In the genomic region with DNA sequence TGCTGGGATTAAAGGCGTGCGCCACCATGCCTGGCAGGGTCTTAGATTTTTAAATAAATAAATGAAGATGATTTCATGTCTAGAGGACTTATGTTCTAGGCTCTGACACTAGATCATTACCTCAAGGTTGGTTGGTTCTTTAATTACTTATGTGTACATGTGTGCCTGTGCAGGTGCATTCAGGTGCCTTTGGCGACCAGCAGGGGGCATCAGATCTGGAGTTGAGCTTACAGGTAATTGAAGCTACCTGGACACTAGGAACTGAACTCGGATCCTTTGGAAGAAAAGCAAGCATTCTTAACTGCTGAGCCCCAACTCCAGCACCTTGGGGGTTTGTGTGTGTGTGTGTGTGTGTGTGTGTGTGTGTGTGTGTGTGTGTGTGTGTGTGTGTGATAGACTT, we compare ENCODE assay signal across 17 mouse cellular contexts. TPM values are rescaled to one million over a fixed set of nuclear protein-coding genes. Genes with fewer than 3 reads are reported as not detected.
DNase-seq lines count a peak whose midpoint lies in the region; ATAC-seq and TF ChIP-seq lines count a peak whose summit lies in the region.
"Had no signal": no experiment of that assay in that cellular context is flagged by ENCODE, and none has a peak within 500 bp of the region (broad histone marks: within the 10 kb centered on the region; RNA-seq: fewer than 3 reads in every experiment).

No protein-coding gene starts in this region.

- no peak for ATAC-seq in forebrain, postnatal 0 days
- ATAC-seq in forebrain, embryonic 12.5 days (ENCODE audit: low FRiP score), result no peak
- no peak for ATAC-seq in lung, postnatal 0 days
- ATAC-seq: forebrain, embryonic 13.5 days; midbrain, embryonic 13.5 days had no signal

- no peak overlapping the region for H3K4me3 ChIP-seq in forebrain, postnatal 0 days (ENCODE audit: low read depth, low read length)
- no peak overlapping the region for H3K4me3 ChIP-seq in forebrain, embryonic 12.5 days (replicated peaks)
- no peak overlapping the region for H3K4me3 ChIP-seq in lung, postnatal 0 days (ENCODE audit: low read depth, low read length)
- H3K4me3 ChIP-seq: embryonic facial prominence, embryonic 12.5 days; forebrain, embryonic 13.5 days; midbrain, embryonic 13.5 days; neural tube, embryonic 13.5 days had no signal

- peaks cover 26% of the 10 kb centered on the region for H3K4me1 ChIP-seq in forebrain, postnatal 0 days (ENCODE audit: insufficient read depth)
- H3K4me1 ChIP-seq in forebrain, embryonic 12.5 days, result peaks cover 39% of the 10 kb centered on the region
- peaks cover 21% of the 10 kb centered on the region for H3K4me1 ChIP-seq in lung, postnatal 0 days (ENCODE audit: insufficient read depth, low read depth, low read length)

- H3K4me2 ChIP-seq in forebrain, postnatal 0 days (ENCODE audit: low read depth), result no peak overlapping the region
- H3K4me2 ChIP-seq in forebrain, embryonic 12.5 days, result no peak overlapping the region
- H3K4me2 ChIP-seq in lung, postnatal 0 days (replicated peaks; ENCODE audit: low read depth, low read length), result no peak overlapping the region
- H3K4me2 ChIP-seq: embryonic facial prominence, embryonic 12.5 days; forebrain, embryonic 13.5 days; hindbrain, embryonic 14.5 days; midbrain, embryonic 13.5 days; neural tube, embryonic 13.5 days had no signal

- 0 out of 2 replicates have a peak, but pooled peaks have one; percentile 3 for TF ChIP-seq CTCF in forebrain, postnatal 0 days (IDR thresholded peaks at IDR 0.05; ENCODE audit: low read depth)
- TF ChIP-seq CTCF in lung, postnatal 0 days (IDR thresholded peaks at IDR 0.05), result peak; percentile 36; the same call in 1 of the 2 replicates

- H3K27ac ChIP-seq in forebrain, postnatal 0 days (ENCODE audit: low read depth, low read length), result no peak overlapping the region
- no peak overlapping the region for H3K27ac ChIP-seq in forebrain, embryonic 12.5 days
- H3K27ac ChIP-seq in lung, postnatal 0 days (ENCODE audit: low read length), result no peak overlapping the region
- H3K27ac ChIP-seq: embryonic facial prominence, embryonic 12.5 days; forebrain, embryonic 13.5 days; hindbrain, embryonic 14.5 days; midbrain, embryonic 13.5 days; neural tube, embryonic 13.5 days had no signal

- no peaks in the 10 kb centered on the region for H3K27me3 ChIP-seq in forebrain, postnatal 0 days (ENCODE audit: insufficient read depth, low read length)
- no peaks in the 10 kb centered on the region for H3K27me3 ChIP-seq in forebrain, embryonic 12.5 days
- H3K27me3 ChIP-seq in lung, postnatal 0 days (replicated peaks; ENCODE audit: insufficient read depth, low read length), result no peaks in the 10 kb centered on the region
- H3K27me3 ChIP-seq in splenic B cell, adult 2 months (ENCODE audit: control insufficient read depth, insufficient read depth, low read length, poor library complexity, severe bottlenecking), result no peaks in the 10 kb centered on the region
- H3K27me3 ChIP-seq: embryonic facial prominence, embryonic 12.5 days; forebrain, embryonic 13.5 days; midbrain, embryonic 13.5 days; neural tube, embryonic 13.5 days had no signal

- no peaks in the 10 kb centered on the region for H3K9me3 ChIP-seq in forebrain, postnatal 0 days (ENCODE audit: low read length)
- no peaks in the 10 kb centered on the region for H3K9me3 ChIP-seq in forebrain, embryonic 12.5 days
- no peaks in the 10 kb centered on the region for H3K9me3 ChIP-seq in lung, postnatal 0 days (ENCODE audit: low read length)
- H3K9me3 ChIP-seq: embryonic facial prominence, embryonic 12.5 days; forebrain, embryonic 13.5 days; midbrain, embryonic 13.5 days; neural tube, embryonic 13.5 days had no signal

- no peak overlapping the region for H3K9ac ChIP-seq in forebrain, postnatal 0 days
- no peak overlapping the region for H3K9ac ChIP-seq in forebrain, embryonic 12.5 days
- H3K9ac ChIP-seq in lung, postnatal 0 days (replicated peaks; ENCODE audit: low read depth), result no peak overlapping the region
- H3K9ac ChIP-seq: embryonic facial prominence, embryonic 12.5 days; forebrain, embryonic 13.5 days; hindbrain, embryonic 14.5 days; midbrain, embryonic 13.5 days; neural tube, embryonic 13.5 days had no signal

- WGBS in forebrain, postnatal 0 days, result 83% methylated on average over 4 of the region's 4 CpGs
- WGBS in forebrain, embryonic 12.5 days, result 76% methylated on average over 4 of the region's 4 CpGs
- 71% methylated on average over 4 of the region's 4 CpGs for WGBS in lung, postnatal 0 days

- no peaks in the 10 kb centered on the region for H3K36me3 ChIP-seq in forebrain, postnatal 0 days (ENCODE audit: insufficient read depth)
- no peaks in the 10 kb centered on the region for H3K36me3 ChIP-seq in forebrain, embryonic 12.5 days (replicated peaks)
- no peaks in the 10 kb centered on the region for H3K36me3 ChIP-seq in lung, postnatal 0 days (ENCODE audit: insufficient read depth, low read length)
- no peaks in the 10 kb centered on the region; the same call in 1 of the 2 replicates for H3K36me3 ChIP-seq in splenic B cell, adult 2 months (ENCODE audit: control insufficient read depth, insufficient read depth, low read length, poor library complexity, severe bottlenecking)
- H3K36me3 ChIP-seq: embryonic facial prominence, embryonic 12.5 days; midbrain, embryonic 13.5 days had no signal

- TF ChIP-seq EP300 in lung, postnatal 0 days (IDR thresholded peaks at IDR 0.05), result no peak

- DNase-seq in forebrain, postnatal 0 days, result no peak
- no peak for DNase-seq in lung, postnatal 0 days (ENCODE audit: low spot score)
- DNase-seq in lung, adult 18-20 months, result no peak
- DNase-seq in ZHBTc4 (ENCODE audit: low read depth, low spot score), result peak; percentile 79
- peak; percentile 59 for DNase-seq in splenic B cell, adult 2 months (ENCODE audit: low read depth, low spot score)
- no peak for DNase-seq in thymus, postnatal 36 days
- no peak for DNase-seq in kidney, postnatal 10 days
- DNase-seq: cerebellum, adult 8-10 months; gastrocnemius, postnatal 10 days; kidney, adult 9 months; lung, postnatal 36 days had no signal

RNA-seq across cellular contexts. Expression of a gene that starts 2.0 kb away (rescaled TPM):
- 25.0 and 26.3 TPM in 2 replicates for total RNA-seq in forebrain, postnatal 0 days (2014; rRNA removed)
- 16.5 and 19.1 TPM in 2 replicates for polyA plus RNA-seq in forebrain, postnatal 0 days (2015; fragmentation: Nextera tagmentation; extraction: Ambion mirVana)
- polyA plus RNA-seq in forebrain, embryonic 12.5 days (2016; fragmentation: Nextera tagmentation; extraction: Ambion mirVana), result 20.2 and 21.0 TPM in 2 replicates
- polyA plus RNA-seq in lung, postnatal 0 days (2015; fragmentation: Nextera tagmentation; extraction: Ambion mirVana), result 21.3 and 23.6 TPM in 2 replicates

RNA-seq across cellular contexts. Expression of a gene that starts 2.3 kb away (rescaled TPM):
- 13.6 and 17.6 TPM in 2 replicates for total RNA-seq in forebrain, postnatal 0 days (2014; rRNA removed)
- polyA plus RNA-seq in forebrain, postnatal 0 days (2015; fragmentation: Nextera tagmentation; extraction: Ambion mirVana), result 4.0 and 4.4 TPM in 2 replicates
- polyA plus RNA-seq in forebrain, embryonic 12.5 days (2016; fragmentation: Nextera tagmentation; extraction: Ambion mirVana), result 6.3 and 7.5 TPM in 2 replicates
- polyA plus RNA-seq in lung, postnatal 0 days (2015; fragmentation: Nextera tagmentation; extraction: Ambion mirVana), result 2.9 and 4.1 TPM in 2 replicates

RNA-seq across cellular contexts. Expression of a gene that starts 27.5 kb away (rescaled TPM):
- 81.6 and 86.4 TPM in 2 replicates for total RNA-seq in forebrain, postnatal 0 days (2014; rRNA removed)
- polyA plus RNA-seq in forebrain, postnatal 0 days (2015; fragmentation: Nextera tagmentation; extraction: Ambion mirVana), result 47.5 and 51.7 TPM in 2 replicates
- 40.6 and 41.8 TPM in 2 replicates for polyA plus RNA-seq in forebrain, embryonic 12.5 days (2016; fragmentation: Nextera tagmentation; extraction: Ambion mirVana)
- 11.6 and 11.7 TPM in 2 replicates for polyA plus RNA-seq in lung, postnatal 0 days (2015; fragmentation: Nextera tagmentation; extraction: Ambion mirVana)

RNA-seq across cellular contexts. Expression of a gene that starts 34.7 kb away (rescaled TPM):
- 124 and 146 TPM in 2 replicates for total RNA-seq in forebrain, postnatal 0 days (2014; rRNA removed)
- polyA plus RNA-seq in forebrain, postnatal 0 days (2015; fragmentation: Nextera tagmentation; extraction: Ambion mirVana), result 165 and 169 TPM in 2 replicates
- 302 and 306 TPM in 2 replicates for polyA plus RNA-seq in forebrain, embryonic 12.5 days (2016; fragmentation: Nextera tagmentation; extraction: Ambion mirVana)
- 69.7 and 75.8 TPM in 2 replicates for polyA plus RNA-seq in lung, postnatal 0 days (2015; fragmentation: Nextera tagmentation; extraction: Ambion mirVana)

RNA-seq across cellular contexts. Expression of a gene that starts 35.2 kb away (rescaled TPM):
- 5.7 and 5.8 TPM in 2 replicates for total RNA-seq in forebrain, postnatal 0 days (2014; rRNA removed)
- polyA plus RNA-seq in forebrain, postnatal 0 days (2015; fragmentation: Nextera tagmentation; extraction: Ambion mirVana), result 2.0 TPM in 2 replicates
- 3.9 and 4.1 TPM in 2 replicates for polyA plus RNA-seq in forebrain, embryonic 12.5 days (2016; fragmentation: Nextera tagmentation; extraction: Ambion mirVana)
- 2.5 TPM in 2 replicates for polyA plus RNA-seq in lung, postnatal 0 days (2015; fragmentation: Nextera tagmentation; extraction: Ambion mirVana)

Comparison
In these comparisons a context has a peak if more than half of its experiments do, and no peak if none do; other contexts are left out.
1. DNase-seq: peak in ZHBTc4 (single experiment) and splenic B cell, adult 2 months (single experiment); none in forebrain, postnatal 0 days (single experiment), lung, postnatal 0 days (single experiment), lung, adult 18-20 months (0 of 2), thymus, postnatal 36 days (0 of 2) and kidney, postnatal 10 days (single experiment).